Mouse (Mus musculus): ENCODE results near the gene Camsap2. TPM values are rescaled to one million over a fixed set of nuclear protein-coding genes. Genes with fewer than 3 reads are reported as not detected.

Camsap2 gene
- polyA plus RNA-seq, 1 experiment from 2014 or later, result 5.9 TPM

GRCm38 (mm10) chr1:136233892-136234594 is 111.9 kb downstream of the Camsap2 start, which contains the start of gene Inava:
Gene Inava, minus strand, starts transcription at chr1:136234264.
- peaks cover 41% of the 10 kb centered on the region for H3K4me1 ChIP-seq
- peak within 1 kb of the TSS; percentile 66 for H3K4me3 ChIP-seq
- H3K9me3 ChIP-seq, result no peaks in the 10 kb centered on the region
- peak within 1 kb of the TSS; percentile 78 for H3K9ac ChIP-seq
- WGBS, result under 1% methylated on average over 51 of the region's 51 CpGs
- H3K27ac ChIP-seq (replicated peaks), result no peak within 1 kb of the TSS
- H3K36me3 ChIP-seq, result no peaks in the 10 kb centered on the region
- H3K4me2 ChIP-seq, result peak within 1 kb of the TSS; percentile 91
- peaks cover 70% of the 10 kb centered on the region for H3K27me3 ChIP-seq (replicated peaks)
- ATAC-seq (ENCODE audit: extremely low read depth, insufficient number of reproducible peaks, low FRiP score, low TSS enrichment), result 0 out of 2 replicates have a peak, but pooled peaks have one; percentile 11

GRCm38 (mm10) chr1:136232986-136233790 is 112.7 kb downstream of the Camsap2 start:
- 3% methylated on average over 23 of the region's 23 CpGs for WGBS
- Histone ChIP-seq H3K4me3 (peak overlapping the region; percentile 66), H3K4me1 (peaks cover 50% of the 10 kb centered on the region), H3K4me2 (peak overlapping the region; percentile 91), H3K9ac (peak overlapping the region; percentile 78), H3K9me3 (no peaks in the 10 kb centered on the region), H3K27me3 (replicated peaks) (peaks cover 74% of the 10 kb centered on the region), H3K36me3 (no peaks in the 10 kb centered on the region), H3K27ac (replicated peaks) (no peak overlapping the region)
- no peak for ATAC-seq (ENCODE audit: extremely low read depth, insufficient number of reproducible peaks, low FRiP score, low TSS enrichment)

- peak overlapping the region; percentile 66 for H3K4me3 ChIP-seq
- H3K27me3 ChIP-seq (replicated peaks), result peaks cover 74% of the 10 kb centered on the region
- no peak overlapping the region for H3K9ac ChIP-seq
- peaks cover 56% of the 10 kb centered on the region for H3K4me1 ChIP-seq
- H3K4me2 ChIP-seq, result peak overlapping the region; percentile 91
- no peaks in the 10 kb centered on the region for H3K36me3 ChIP-seq
- H3K9me3 ChIP-seq, result no peaks in the 10 kb centered on the region
- no peak for ATAC-seq (ENCODE audit: extremely low read depth, insufficient number of reproducible peaks, low FRiP score, low TSS enrichment)
- H3K27ac ChIP-seq (replicated peaks), result no peak overlapping the region
- 8% methylated on average over 9 of the region's 9 CpGs for WGBS
These were observed 113.5 kb downstream of the Camsap2 start for GRCm38 (mm10) chr1:136232285-136232926.

GRCm38 (mm10) chr1:136231596-136231995 is 114.3 kb downstream of the Camsap2 start:
- H3K36me3 ChIP-seq, result no peaks in the 10 kb centered on the region
- peak overlapping the region; percentile 66 for H3K4me3 ChIP-seq
- no peak overlapping the region for H3K9ac ChIP-seq
- H3K27ac ChIP-seq (replicated peaks), result no peak overlapping the region
- peaks cover 56% of the 10 kb centered on the region for H3K4me1 ChIP-seq
- peak overlapping the region; percentile 91; the same call in 1 of the 2 replicates for H3K4me2 ChIP-seq
- no peak for ATAC-seq (ENCODE audit: extremely low read depth, insufficient number of reproducible peaks, low FRiP score, low TSS enrichment)
- H3K27me3 ChIP-seq (replicated peaks), result peaks cover 79% of the 10 kb centered on the region
- no peaks in the 10 kb centered on the region for H3K9me3 ChIP-seq
- 16% methylated on average over 6 of the region's 6 CpGs for WGBS

- ATAC-seq (ENCODE audit: extremely low read depth, insufficient number of reproducible peaks, low FRiP score, low TSS enrichment), result no peak
- H3K4me2 ChIP-seq, result no peak overlapping the region
- WGBS, result 55% methylated on average over 11 of the region's 11 CpGs
- H3K27ac ChIP-seq (replicated peaks), result no peak overlapping the region
- H3K9me3 ChIP-seq, result no peaks in the 10 kb centered on the region
- no peaks in the 10 kb centered on the region for H3K36me3 ChIP-seq
- peaks cover 56% of the 10 kb centered on the region for H3K4me1 ChIP-seq
- H3K4me3 ChIP-seq, result no peak overlapping the region
- peak overlapping the region; percentile 19; the same call in 1 of the 2 replicates for H3K9ac ChIP-seq
- peaks cover 71% of the 10 kb centered on the region for H3K27me3 ChIP-seq (replicated peaks)
These were observed 115.7 kb downstream of the Camsap2 start for GRCm38 (mm10) chr1:136230201-136230600.

GRCm38 (mm10) chr1:136229040-136229373 is 116.9 kb downstream of the Camsap2 start:
- no peak for ATAC-seq (ENCODE audit: extremely low read depth, insufficient number of reproducible peaks, low FRiP score, low TSS enrichment)
- no peak overlapping the region for H3K9ac ChIP-seq
- peaks cover 59% of the 10 kb centered on the region for H3K27me3 ChIP-seq (replicated peaks)
- no peak overlapping the region for H3K4me2 ChIP-seq
- H3K9me3 ChIP-seq, result no peaks in the 10 kb centered on the region
- 54% methylated on average over 6 of the region's 6 CpGs for WGBS
- 0 out of 2 replicates have a peak overlapping the region, but pooled peaks have one; percentile 8 for H3K27ac ChIP-seq (replicated peaks)
- H3K4me1 ChIP-seq, result peaks cover 48% of the 10 kb centered on the region
- H3K4me3 ChIP-seq, result no peak overlapping the region
- H3K36me3 ChIP-seq, result no peaks in the 10 kb centered on the region

GRCm38 (mm10) chr1:136228328-136229039 is 117.4 kb downstream of the Camsap2 start:
- peak overlapping the region; percentile 42 for H3K4me2 ChIP-seq
- H3K9me3 ChIP-seq, result no peaks in the 10 kb centered on the region
- 0 out of 2 replicates have a peak overlapping the region, but pooled peaks have one; percentile 8 for H3K27ac ChIP-seq (replicated peaks)
- no peaks in the 10 kb centered on the region for H3K36me3 ChIP-seq
- 11% methylated on average over 13 of the region's 13 CpGs for WGBS
- peaks cover 44% of the 10 kb centered on the region for H3K4me1 ChIP-seq
- no peak overlapping the region for H3K4me3 ChIP-seq
- peaks cover 54% of the 10 kb centered on the region for H3K27me3 ChIP-seq (replicated peaks)
- ATAC-seq (ENCODE audit: extremely low read depth, insufficient number of reproducible peaks, low FRiP score, low TSS enrichment), result no peak
- H3K9ac ChIP-seq, result peak overlapping the region; percentile 56; the same call in 1 of the 2 replicates

GRCm38 (mm10) chr1:136227870-136228269 is 118.0 kb downstream of the Camsap2 start:
- peaks cover 48% of the 10 kb centered on the region for H3K27me3 ChIP-seq (replicated peaks)
- H3K9ac ChIP-seq, result no peak overlapping the region
- no peaks in the 10 kb centered on the region for H3K9me3 ChIP-seq
- no peaks in the 10 kb centered on the region for H3K36me3 ChIP-seq
- no peak overlapping the region for H3K4me3 ChIP-seq
- no peak overlapping the region for H3K4me2 ChIP-seq
- 61% methylated on average over 4 of the region's 4 CpGs for WGBS
- ATAC-seq (ENCODE audit: extremely low read depth, insufficient number of reproducible peaks, low FRiP score, low TSS enrichment), result no peak
- H3K27ac ChIP-seq (replicated peaks), result no peak overlapping the region
- H3K4me1 ChIP-seq, result peaks cover 38% of the 10 kb centered on the region

- WGBS, result 75% methylated on average over 8 of the region's 8 CpGs
- H3K9ac ChIP-seq, result no peak overlapping the region
- peaks cover 30% of the 10 kb centered on the region for H3K4me1 ChIP-seq
- no peak overlapping the region for H3K4me2 ChIP-seq
- no peaks in the 10 kb centered on the region for H3K9me3 ChIP-seq
- no peak for ATAC-seq (ENCODE audit: extremely low read depth, insufficient number of reproducible peaks, low FRiP score, low TSS enrichment)
- no peaks in the 10 kb centered on the region for H3K36me3 ChIP-seq
- H3K27ac ChIP-seq (replicated peaks), result no peak overlapping the region
- H3K4me3 ChIP-seq, result no peak overlapping the region
- peaks cover 40% of the 10 kb centered on the region for H3K27me3 ChIP-seq (replicated peaks)
These were observed 119.3 kb downstream of the Camsap2 start for GRCm38 (mm10) chr1:136226626-136227025.

- H3K27ac ChIP-seq (replicated peaks), result no peak overlapping the region
- no peaks in the 10 kb centered on the region for H3K9me3 ChIP-seq
- 86% methylated on average over 8 of the region's 8 CpGs for WGBS
- H3K4me2 ChIP-seq, result no peak overlapping the region
- no peak for ATAC-seq (ENCODE audit: extremely low read depth, insufficient number of reproducible peaks, low FRiP score, low TSS enrichment)
- no peaks in the 10 kb centered on the region for H3K36me3 ChIP-seq
- no peak overlapping the region for H3K9ac ChIP-seq
- H3K4me3 ChIP-seq, result no peak overlapping the region
- peaks cover 32% of the 10 kb centered on the region for H3K27me3 ChIP-seq (replicated peaks)
- peaks cover 25% of the 10 kb centered on the region for H3K4me1 ChIP-seq
These were observed 120.1 kb downstream of the Camsap2 start for GRCm38 (mm10) chr1:136225846-136226245.
